Mouse (Mus musculus) thymus, postnatal 36 days (tissue): ENCODE data around the gene Rnf115.
A peak's percentile ranks its signal among the peaks of the same experiment; 100 is the strongest.

ENCODE experiments used
- DNase-seq, 2 experiments: peaks; one replicate each; pipeline ENCODE4 v3.0.0; 2022; ENCODE audit warnings: mixed read lengths in 2 of 2

The Rnf115 gene

GRCm38 (mm10) chr3:96788506-96788905, 61.0 kb downstream of the Rnf115 start:
- no peak for DNase-seq

GRCm38 (mm10) chr3:96800254-96800653, 72.8 kb downstream of the Rnf115 start:
- no peak for DNase-seq

DNA sequence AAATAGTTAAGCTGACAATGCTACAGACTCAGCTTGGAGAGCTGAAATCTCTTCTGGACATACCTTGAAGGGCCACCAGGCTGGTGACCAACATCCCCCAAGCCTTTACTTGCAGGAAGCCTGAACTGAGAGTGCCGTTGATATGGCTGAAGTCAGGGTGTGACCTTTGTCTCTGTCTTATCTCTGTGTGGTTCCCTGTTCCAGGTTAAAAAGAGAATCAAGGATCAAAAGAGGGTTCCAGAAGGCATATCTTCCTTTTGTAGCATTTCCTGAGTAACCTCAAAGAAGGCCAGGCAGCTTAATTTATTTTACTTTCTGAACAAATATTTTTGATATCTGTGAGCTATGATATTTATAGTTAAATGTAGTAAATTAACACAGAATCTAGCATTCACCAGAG, 74.8 kb downstream of the Rnf115 start:
- DNase-seq: no peak

DNA sequence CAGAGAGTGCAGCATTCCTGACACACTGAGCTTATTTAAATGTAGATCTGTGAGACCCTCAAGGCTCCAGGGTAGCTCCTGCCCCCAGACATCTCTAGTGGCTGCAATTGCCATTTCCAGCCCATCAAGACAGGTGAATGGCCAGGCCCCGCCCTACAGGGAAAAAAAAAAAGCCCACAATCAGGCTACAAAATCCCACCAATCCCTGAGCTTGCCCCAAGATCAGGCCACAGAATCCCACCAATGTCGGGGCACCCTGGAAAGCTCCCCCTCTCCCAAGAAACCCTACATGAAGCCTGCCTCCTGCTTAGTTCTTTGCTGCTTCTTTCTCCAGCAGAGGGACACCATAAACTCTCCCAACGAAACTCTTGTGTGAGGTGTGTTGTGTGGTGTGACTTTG, 80.7 kb downstream of the Rnf115 start:
- DNase-seq: no peak

GRCm38 (mm10) chr3:96808651-96809050, 81.2 kb downstream of the Rnf115 start:
- DNase-seq: no peak

GRCm38 (mm10) chr3:96811232-96811631, 83.8 kb downstream of the Rnf115 start:
- no peak for DNase-seq

DNA sequence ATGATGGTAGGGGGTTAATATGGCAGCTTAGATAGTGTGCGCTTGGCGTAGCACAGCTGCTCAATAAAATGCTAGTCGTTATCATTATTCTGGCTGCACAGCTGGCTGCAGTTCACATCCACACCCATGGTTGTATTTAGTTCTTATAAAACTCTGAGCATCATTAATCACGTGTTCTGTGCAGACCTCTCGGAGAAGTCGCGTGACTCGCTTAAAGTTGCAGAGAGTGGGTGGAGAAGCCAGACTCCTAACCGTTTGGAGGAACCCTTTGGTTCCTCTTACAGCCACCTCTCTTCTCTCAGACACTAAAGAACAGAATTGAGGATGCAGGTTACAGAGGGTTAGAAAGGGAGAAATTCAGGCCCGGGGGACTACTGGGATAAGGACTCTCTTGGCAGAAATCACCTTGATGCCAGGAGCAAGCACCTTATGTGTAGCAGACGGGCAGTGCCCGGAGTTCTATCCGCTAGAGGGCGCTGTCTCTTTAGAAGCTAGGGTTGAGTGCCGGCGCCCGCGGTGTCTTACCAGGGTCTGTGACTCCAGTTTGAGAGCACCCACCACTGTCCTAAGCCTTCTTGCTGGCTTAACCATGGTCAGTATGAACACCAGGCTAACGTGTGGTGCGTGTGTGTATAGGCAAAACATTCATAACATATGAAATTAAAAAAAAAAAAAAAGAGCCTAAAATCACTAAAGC, 85.1 kb downstream of the Rnf115 start:
- peak; percentile 84 to 87 for DNase-seq

DNA sequence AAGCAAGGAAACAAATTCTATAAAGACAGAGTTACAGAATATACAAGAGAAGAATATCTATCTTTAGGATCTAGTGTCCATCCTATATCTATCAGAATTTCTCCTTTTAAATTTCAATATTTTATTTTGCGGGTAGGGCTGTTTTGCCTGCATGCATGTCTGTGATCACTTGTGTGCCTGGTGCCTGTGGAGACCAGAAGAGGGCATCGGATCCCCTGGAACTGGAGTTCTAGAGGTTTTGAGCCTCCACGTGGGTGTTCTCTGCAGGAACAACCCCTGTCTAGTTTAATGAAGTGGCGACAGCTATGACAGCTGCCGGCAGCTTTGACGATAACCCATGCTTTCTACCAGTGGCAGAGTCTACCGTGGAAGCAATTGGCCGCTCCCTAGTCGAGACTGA, 85.6 kb downstream of the Rnf115 start:
- DNase-seq: peak; percentile 33 to 60

GRCm38 (mm10) chr3:96813591-96814244, 86.3 kb downstream of the Rnf115 start:
- DNase-seq: peak in 1 of 2 experiments; percentile 5

GRCm38 (mm10) chr3:96814342-96814741, 86.9 kb downstream of the Rnf115 start:
- DNase-seq: peak; percentile 66 to 75

DNA sequence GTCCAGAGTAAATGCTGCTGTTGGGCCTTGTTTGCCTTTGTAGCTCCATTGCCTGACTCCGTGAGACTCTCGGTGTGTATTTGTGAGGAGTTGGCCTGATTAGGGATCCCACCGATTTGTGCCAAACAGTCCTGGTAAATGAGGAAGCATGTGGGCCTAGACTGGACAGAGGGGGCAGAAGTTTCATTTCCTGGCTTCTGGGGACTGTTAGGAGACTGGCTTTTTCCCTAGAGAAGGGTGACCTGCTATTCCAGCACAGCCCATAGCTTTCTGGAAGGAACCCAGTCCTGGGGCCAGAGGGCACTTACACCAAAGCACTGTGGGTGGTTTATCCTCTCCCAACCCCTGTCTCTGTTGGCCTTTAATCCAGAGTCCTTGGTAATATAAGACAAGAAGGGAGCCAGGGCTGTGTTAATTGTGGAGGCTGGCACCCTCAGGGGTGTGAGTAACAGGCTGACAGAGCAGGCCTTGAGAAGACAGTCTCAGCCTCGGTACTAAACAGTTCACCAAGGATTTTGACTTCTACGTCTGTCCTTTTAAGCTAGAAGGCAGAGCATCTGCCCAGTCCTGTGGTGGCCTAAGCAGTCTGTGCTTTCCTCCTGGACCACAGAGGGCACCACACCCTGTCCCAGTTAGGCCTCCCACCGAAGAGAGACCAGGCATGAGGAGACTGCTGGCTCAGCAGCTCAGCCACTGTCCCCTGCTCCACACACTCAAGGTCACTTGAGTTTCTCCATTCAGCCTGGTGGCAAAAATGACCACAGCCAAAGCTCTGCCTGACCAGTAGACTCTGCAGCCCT, 92.9 kb downstream of the Rnf115 start:
- DNase-seq: no peak

DNA sequence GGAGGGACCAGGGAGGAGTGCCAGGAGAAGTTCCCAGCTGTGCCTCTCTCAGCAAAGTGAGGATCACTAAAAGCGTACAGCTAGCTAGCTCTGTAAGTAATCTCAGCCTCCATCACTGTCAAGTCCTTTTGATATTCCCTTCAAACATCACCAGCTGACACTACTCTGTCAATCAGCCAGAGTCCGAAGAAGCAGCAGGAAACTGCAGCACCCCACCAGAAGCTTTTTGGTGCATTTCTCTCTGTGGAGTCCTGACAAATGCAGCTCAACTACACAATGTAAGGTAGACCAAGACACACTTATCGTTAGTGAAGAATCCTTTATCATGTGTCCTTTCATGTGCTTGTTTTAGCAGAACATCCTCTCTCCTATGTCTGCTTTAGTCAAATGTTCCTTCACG, 94.1 kb downstream of the Rnf115 start:
- DNase-seq: no peak

GRCm38 (mm10) chr3:96823701-96824100, 96.2 kb downstream of the Rnf115 start:
- DNase-seq: no peak

GRCm38 (mm10) chr3:96824614-96825013, 97.2 kb downstream of the Rnf115 start:
- DNase-seq: no peak

DNA sequence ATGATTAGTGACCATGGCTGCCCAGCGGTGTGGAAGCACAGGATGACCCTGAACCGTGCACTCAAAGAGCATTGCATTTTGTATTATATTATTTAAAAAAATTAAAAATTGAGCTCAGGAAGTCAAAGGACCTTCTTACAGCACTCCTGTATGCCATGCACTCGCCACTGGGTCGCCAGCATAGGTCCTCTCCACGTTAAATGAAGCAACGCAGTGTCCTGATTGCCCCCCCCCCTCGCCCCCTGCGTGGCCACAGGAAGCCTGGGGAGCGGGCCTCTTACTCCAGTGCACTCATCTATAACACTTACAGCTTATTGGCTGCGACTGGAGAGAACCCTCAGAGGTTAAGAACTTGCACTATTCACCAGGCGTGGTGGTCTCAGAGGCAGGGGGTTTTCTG, 97.8 kb downstream of the Rnf115 start:
- DNase-seq: no peak

- DNase-seq: no peak
Measured at GRCm38 (mm10) chr3:96828308-96828864, 100.9 kb downstream of the Rnf115 start.

- no peak for DNase-seq
Measured at GRCm38 (mm10) chr3:96828984-96829383, 101.5 kb downstream of the Rnf115 start, which contains the start of the genes Pdzk1 and Cd160. Pdzk1 (plus strand) TSS chr3:96829284. Cd160 (minus strand) TSS chr3:96829351.

DNA sequence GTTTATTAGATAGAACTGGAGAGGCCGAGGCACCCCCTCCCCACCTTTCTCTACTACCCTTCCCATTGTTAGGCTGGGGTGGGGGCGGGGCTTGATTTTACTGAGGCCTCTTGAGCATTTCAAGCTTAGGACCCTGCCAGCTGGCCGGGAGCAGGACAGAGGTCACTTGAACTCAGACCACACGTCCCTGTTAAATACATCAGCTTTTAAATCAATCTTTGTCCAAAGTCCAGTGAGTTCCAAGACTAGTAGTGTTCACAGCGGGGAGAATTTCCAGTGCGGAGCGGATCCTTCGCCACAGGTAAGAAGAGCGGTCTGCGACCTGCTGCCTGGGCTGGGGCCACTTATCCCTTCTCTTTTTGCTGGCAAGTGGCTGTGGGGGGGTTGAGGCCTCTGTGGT, 102.4 kb downstream of the Rnf115 start:
- no peak for DNase-seq

- no peak for DNase-seq
Measured at GRCm38 (mm10) chr3:96832930-96833329, 105.5 kb downstream of the Rnf115 start.

GRCm38 (mm10) chr3:96834587-96835348, 107.3 kb downstream of the Rnf115 start:
- DNase-seq: no peak

- no peak for DNase-seq
Measured at GRCm38 (mm10) chr3:96836414-96836813, 109.0 kb downstream of the Rnf115 start.

DNA sequence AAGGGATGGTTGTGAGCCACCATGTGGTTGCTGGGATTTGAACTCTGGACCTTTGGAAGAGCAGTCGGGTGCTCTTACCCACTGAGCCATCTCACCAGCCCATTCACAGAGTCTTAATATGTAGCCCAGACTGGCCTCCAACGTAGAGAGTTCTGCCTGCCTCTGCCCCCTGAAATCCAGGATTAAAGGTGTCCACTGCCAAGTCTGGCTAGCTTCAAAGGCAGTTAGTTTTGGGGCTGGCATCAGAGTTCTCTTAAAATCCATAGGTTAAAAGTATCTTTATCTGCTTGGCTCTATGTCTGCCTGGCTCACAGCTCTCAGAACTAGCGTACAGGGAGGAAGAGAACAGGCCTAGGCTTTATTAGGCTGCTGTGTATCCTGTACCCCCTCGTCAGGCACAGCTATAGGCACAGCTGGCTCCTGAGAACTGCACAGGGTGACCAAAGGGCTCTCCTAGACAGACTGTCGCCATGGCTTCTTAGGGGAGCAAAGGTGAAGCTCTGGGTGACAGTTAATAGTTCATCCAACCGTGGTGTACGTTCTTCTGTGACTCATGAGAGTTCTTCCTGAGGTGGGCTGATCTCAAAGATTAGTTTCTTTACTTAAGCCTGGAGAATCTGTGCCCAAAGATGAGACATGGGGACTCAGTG, 111.7 kb downstream of the Rnf115 start:
- no peak for DNase-seq
